ENCODE assay signal across 12 mouse cellular contexts in genomic region chr13:44399831-44400321, GRCm38 (mm10).
DNase-seq lines count a peak whose midpoint lies in the region.
"Had no signal": no experiment of that assay in that cellular context is flagged by ENCODE, and none has a peak within 500 bp of the region (broad histone marks: within the 10 kb centered on the region; RNA-seq: fewer than 3 reads in every experiment).

No protein-coding gene starts in this region.

- DNase-seq in left cerebral cortex, postnatal 4 days, result peak; percentile 71
- DNase-seq in left cerebral cortex, postnatal 36 days (ENCODE audit: low spot score in 2 of 2), result no peak
- peak; percentile 38 for DNase-seq in ES-CJ7 (ENCODE audit: low read depth, low spot score)
- peak; percentile 39 to 59 for DNase-seq in cerebellum, adult 18-20 months
- peak; percentile 41 for DNase-seq in forelimb bud, embryonic 11.5 days (ENCODE audit: low read depth, low spot score)
- no peak for DNase-seq in spleen, adult 18-20 months
- DNase-seq in layer of hippocampus, adult 8-10 months (ENCODE audit: low spot score in 2 of 2), result no peak
- DNase-seq in adrenal gland, postnatal 36 days, result no peak
- DNase-seq: forebrain, postnatal 0 days; kidney, postnatal 14 days; lung, adult 2 months; retina, postnatal 1 day had no signal

- intact Hi-C loops in left cerebral cortex, postnatal 4 days (cut with DNase I), result no loop called here
- intact Hi-C loops in left cerebral cortex, postnatal 36 days (cut with DNase I), result loop anchor here (5.0 kb wide), 1 partner anchor 328 kb away; no protein-coding TSS in a partner anchor

Comparison
In these comparisons a context has a peak if more than half of its experiments do, and no peak if none do; other contexts are left out.
1. DNase-seq: peak in left cerebral cortex, postnatal 4 days (single experiment), ES-CJ7 (single experiment), cerebellum, adult 18-20 months (2 of 2) and forelimb bud, embryonic 11.5 days (single experiment); none in left cerebral cortex, postnatal 36 days (0 of 2), spleen, adult 18-20 months (0 of 2), layer of hippocampus, adult 8-10 months (0 of 2) and adrenal gland, postnatal 36 days (0 of 2).